Mouse (Mus musculus) heart, adult 2 months (tissue): ENCODE data around the gene Smtn.

Source experiments
- CTCF ChIP-seq: fragments of 200-600 bp; IDR thresholded peaks from 2 replicates; pipeline ENCODE4 v1.8.1; 2022; ENCODE audit warnings: antibody characterized with exemption, mild to moderate bottlenecking, moderate library complexity
- EP300 ChIP-seq: fragments of 200-500 bp; IDR thresholded peaks from 2 replicates; pipeline ENCODE4 v1.6.1; 2011; ENCODE audit warnings: low read depth, low read length, control low read depth; ENCODE audit not compliant: insufficient read depth
- POLR2A ChIP-seq: fragments of 200-500 bp; IDR thresholded peaks from 2 replicates; pipeline ENCODE4 v1.6.1; 2011; ENCODE audit warnings: mild to moderate bottlenecking, low read depth, low read length, control low read depth; ENCODE audit not compliant: insufficient read depth

DNA sequence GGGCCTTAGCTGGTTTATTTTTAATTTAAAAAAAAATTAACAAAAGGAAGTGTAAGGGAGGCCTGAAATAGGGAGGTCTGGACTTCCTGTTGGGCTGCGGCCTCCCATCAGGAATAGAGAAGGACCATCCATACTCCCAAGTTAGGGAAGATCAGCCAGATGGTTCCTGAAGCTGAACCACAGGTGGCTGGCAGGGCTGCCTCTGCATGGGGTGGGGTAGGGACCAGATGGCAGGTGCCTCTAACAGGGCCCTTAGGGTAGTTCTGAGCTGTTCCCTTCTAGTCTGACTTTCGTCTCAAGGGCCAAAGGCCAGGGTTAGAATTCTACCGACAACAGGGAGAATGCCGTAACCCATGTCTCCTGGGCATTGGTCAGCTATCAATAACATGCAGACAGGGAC lies 24.8 kb downstream of the Smtn start:
- TF ChIP-seq CTCF, result no peak
- TF ChIP-seq POLR2A, result no peak
- TF ChIP-seq EP300, result no peak
